Mouse (Mus musculus) layer of hippocampus, adult 8-10 months (tissue): ENCODE measurements around the gene Trp53i11. TPM values are rescaled to one million over a fixed set of nuclear protein-coding genes. Genes with fewer than 3 reads are reported as not detected.

Experiments used
- DNase-seq, 2 experiments: peaks; one replicate each; pipeline ENCODE4 v3.0.0; 2022; ENCODE audit warnings: low spot score in 2 of 2
- total RNA-seq, 4 experiments: library from RNA; stranded (reverse); gene quantifications; 2 replicates each; pipeline ENCODE4 v1.2.4; 2022

Gene Trp53i11
- total RNA-seq, 4 experiments from 2014 or later, result 65.0 to 87.9 (median 80.4) TPM

DNA sequence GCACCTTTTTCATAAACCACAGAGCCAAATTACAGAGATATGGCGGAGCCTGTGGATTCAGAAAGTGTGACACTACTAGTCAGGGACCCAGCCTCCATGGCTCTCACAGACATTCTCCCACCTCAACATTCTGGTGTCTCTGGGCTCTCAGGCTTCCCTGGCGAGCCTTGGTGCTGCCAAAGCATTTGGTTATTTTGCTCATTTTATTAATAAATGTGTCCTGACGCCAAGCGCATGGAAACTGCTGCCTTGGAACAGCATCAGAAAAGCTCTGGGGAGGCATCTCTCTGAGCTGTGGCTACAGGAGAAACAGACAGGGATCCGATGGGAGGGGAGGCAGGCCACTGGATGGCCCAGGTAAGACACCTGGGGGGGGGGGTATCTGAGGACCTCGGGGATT, 15.4 kb upstream of the Trp53i11 start:
- peak in 1 of 2 experiments; percentile 48 for DNase-seq

- DNase-seq, result no peak
Measured at GRCm38 (mm10) chr2:93172460-93172859, 14.9 kb upstream of the Trp53i11 start.

- DNase-seq, result no peak
Measured at GRCm38 (mm10) chr2:93174159-93174558, 13.2 kb upstream of the Trp53i11 start.

- DNase-seq, result no peak
Measured at GRCm38 (mm10) chr2:93175278-93175677, 12.1 kb upstream of the Trp53i11 start.

- no peak for DNase-seq
Measured at GRCm38 (mm10) chr2:93175721-93176120, 11.6 kb upstream of the Trp53i11 start.

DNA sequence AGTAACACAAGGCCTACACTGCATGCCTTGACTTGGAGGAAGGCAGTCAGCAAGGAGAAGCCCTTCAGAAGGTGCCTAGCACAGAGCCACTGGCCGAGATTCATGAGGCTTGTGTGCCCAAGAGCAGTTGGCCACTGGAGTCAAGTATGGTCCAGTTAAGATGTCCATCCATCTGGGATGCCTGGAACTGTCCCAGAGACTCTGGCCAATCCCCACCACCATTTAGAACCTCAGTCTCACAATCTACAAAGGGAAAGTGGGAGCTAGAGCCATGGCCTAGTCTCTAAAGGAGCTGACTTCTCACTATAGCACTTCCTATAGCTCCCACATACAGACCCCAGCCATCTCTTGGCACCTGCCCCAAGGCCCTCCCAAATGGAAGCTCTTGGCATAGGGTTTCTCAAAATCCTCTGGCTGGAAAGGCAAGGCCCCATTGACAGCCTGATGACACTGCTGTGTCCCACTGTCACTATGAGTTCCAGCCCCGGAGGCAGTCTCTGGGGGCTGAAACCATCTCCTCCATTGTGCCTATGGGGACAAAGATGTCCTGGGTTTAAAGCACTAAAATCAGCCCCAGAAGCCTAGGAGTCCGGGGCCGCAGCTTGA, 11.1 kb upstream of the Trp53i11 start:
- DNase-seq, result no peak

DNA sequence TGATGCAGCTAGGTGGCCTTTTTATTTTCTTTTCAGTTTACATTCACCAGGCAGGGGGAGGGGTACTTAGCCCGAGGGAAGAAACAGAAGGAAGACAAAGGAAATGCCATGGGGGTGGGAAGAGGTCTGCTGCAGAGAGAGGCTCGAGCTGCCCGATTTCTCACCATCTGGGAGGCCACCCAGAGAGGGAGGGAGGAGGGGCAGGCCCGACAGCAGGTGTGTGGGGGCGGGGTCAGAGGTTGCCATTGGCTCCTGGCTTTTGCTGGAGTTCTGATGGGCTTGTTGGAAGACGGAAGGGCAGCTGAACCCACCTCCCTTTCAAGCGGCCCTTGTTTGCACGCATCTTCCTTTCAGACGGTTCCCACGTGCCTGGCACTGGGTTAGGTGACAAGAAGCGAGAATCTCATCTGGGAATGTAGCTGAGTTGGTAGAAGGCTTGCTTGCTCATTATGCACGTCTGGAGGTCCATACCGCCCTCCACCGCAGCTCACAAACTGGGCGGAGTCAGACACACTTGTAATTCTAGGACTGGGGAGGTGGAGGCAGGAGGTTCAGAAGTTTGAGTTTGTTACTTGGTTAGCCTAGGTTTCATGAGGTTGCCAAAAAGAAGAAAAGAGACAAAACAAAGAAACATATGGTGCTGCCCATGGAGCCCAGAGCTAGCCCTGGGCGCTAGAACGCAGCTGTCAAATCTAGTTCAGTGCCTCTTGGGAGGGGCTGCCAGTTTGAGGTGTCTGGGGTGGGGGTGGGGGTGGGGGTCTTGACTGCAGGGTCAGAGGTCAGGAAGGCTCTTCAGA, 10.3 kb upstream of the Trp53i11 start:
- no peak for DNase-seq

- DNase-seq, result no peak
Measured at GRCm38 (mm10) chr2:93177668-93178312, 9.6 kb upstream of the Trp53i11 start.

- DNase-seq, result no peak
Measured at GRCm38 (mm10) chr2:93178313-93178677, 9.1 kb upstream of the Trp53i11 start.

DNA sequence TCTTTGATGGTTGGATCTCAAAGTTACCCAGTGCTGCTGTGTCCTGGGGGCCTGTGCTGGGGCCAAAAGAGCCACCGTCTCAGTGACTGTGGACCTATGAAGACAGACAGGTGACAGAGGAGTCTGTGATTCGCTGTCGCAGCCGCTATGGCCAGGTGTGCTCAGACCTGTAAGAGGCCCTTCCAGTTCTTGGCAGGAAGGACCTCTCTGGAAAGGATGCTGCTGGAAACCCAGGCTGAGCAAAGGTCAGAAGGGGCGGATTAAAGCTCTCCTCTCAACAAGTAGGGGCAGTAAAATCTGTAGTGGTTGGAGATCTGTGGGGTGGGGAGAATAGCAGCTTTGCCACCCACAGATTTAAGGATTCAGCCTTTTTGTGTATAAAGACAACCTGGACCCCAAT, 7.7 kb upstream of the Trp53i11 start:
- no peak for DNase-seq

- DNase-seq, result peak; percentile 51 to 77
Measured at GRCm38 (mm10) chr2:93180077-93180844, 7.1 kb upstream of the Trp53i11 start.

GRCm38 (mm10) chr2:93182859-93183258, 4.5 kb upstream of the Trp53i11 start:
- no peak for DNase-seq

DNA sequence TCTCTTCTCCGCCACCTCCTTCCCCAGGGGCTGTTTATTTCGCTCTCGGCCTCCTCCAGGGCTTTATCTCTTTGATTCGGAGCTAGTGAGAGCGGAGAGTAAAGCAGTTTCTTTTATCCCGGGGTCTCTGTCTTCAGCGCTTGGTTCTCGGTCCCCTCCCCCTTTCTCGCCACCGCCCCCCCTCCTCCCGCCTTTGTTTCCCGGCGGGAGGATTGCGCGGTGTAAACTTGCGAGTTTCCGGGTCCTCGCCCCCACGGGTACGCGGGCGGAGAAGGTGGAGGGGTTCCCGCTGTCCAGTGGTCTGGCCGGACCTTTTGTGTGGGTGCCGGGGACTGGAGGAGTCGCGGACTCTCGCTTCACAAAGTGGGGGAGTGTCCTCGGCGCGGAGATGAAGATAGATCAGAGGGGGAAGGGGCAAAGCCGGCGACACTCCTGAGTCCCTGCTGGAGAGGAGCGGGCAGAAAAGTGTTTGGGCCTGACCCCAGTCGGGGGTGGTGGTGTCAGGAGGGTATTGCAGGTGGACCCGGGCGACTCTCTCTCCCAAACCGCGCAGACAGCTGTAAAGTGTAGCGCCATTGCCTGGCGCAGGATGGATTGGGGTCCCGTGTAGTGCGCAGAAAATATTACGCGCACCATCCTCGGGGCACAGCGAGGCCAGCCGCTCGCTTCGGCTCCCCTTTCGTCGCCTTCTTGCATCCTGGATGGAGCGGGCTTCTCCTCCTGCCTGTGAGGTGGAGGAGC, 842 bp downstream of the Trp53i11 start:
- DNase-seq, result no peak

DNA sequence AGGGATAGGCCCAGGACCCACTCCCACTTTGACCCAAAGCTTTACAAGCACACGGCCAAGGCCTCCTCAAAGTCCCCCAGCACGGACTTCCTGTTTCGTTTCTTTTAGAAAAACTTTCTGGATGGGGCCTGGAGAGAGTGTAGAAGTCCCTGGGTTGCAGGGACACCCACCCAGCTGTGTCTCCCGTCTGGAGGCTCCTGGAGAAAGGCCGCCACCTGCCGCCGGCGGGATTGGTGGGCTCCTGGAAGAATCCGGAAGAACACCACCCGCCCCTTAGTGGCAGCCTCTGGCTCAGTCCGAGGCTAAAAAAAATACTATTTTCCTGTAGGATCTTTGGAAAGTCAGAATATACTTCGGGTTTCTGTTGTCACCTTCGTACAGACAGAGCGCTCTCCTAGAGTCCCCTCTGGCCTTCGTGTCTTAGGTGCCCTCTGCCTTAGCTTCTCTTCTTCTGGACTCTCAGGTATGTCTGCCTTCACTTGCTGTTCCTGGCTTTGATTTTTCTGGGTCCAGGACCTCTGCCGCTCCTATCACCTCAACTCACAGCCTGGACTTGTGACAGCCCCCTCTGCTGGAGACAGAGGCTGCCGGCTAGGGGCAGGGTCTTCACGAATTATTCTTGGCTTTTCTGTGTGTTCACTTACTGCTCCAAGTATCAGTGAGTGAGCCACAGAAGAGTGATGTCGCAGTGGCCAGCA, 1.6 kb downstream of the Trp53i11 start:
- no peak for DNase-seq

GRCm38 (mm10) chr2:93190771-93191487, 3.6 kb downstream of the Trp53i11 start:
- DNase-seq, result no peak

- no peak for DNase-seq
Measured at GRCm38 (mm10) chr2:93191488-93192181, 4.3 kb downstream of the Trp53i11 start.

DNA sequence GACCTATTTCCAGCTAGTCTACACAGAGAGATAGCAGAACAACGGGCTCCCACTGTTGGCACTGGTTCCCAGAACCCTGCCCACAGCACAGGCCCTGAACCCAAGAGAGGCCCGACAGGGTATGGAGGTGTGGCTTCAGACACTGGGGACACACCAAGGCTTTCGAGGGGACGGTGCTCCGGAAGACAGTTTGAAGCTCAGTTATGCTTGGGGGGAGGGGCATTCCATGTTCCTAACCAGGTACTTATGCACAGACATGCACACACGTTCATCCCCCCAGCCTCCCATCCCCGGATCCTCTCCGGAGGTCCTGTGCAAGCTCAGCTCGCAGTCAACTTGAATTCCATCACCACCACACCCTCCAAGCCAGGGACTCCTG, 4.8 kb downstream of the Trp53i11 start:
- no peak for DNase-seq

DNA sequence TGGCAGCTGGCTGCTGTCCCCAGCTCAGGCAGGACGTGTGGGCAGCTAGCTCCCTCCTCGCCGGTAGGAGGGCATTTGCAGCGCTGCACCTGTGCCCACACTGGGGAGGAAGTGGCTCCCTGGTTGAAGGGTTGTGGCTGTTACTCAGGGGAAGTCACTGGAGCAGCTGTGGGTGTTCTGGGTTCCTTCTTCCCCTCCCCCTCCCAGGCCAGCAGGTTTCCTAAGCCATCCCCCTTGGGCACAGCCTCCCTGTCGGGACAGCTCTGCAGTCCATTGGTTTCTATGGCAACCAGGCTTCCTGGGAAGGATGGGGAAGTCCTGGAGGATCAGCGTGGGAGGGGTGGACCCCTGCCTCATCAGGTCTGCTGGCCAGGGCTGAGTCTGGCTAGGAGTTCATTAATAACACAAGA, 5.3 kb downstream of the Trp53i11 start:
- DNase-seq, result no peak

DNA sequence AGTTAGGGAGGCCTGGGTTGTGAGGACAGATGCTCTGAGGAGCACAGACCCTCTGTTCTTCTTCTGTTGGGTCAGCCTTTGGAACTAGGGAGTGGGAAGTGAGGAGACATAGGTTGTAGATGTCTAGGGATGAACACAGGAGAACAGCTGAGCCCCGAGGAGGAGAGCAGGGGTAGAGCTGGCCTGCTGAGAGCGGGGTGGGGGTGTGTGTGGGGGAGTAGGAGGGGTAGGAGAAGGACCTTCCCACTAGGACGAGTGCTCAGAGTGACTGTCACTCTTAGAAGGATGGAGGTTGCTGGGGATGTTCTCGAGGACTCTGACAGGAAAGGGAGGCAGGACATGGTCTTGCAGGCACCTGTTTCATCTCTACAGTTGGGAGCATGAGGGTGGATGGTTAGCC, 6.5 kb downstream of the Trp53i11 start:
- DNase-seq, result no peak
